Comparison of ENCODE assay signal across 11 mouse cellular contexts in genomic region chr17:29838029-29838428, GRCm38 (mm10).
DNase-seq lines count a peak whose midpoint lies in the region; ATAC-seq and TF ChIP-seq lines count a peak whose summit lies in the region.
"Had no signal": no experiment of that assay in that cellular context is flagged by ENCODE, and none has a peak within 500 bp of the region (broad histone marks: within the 10 kb centered on the region; RNA-seq: fewer than 3 reads in every experiment).

No protein-coding gene starts in this region.

- H3K4me1 ChIP-seq in hindbrain, embryonic 11.5 days (replicated peaks; ENCODE audit: control insufficient read depth, insufficient read depth, low read length), result peaks cover 2% of the 10 kb centered on the region
- peaks cover 8% of the 10 kb centered on the region for H3K4me1 ChIP-seq in hindbrain, embryonic 16.5 days (ENCODE audit: control insufficient read depth, insufficient read depth, low read depth, low read length)
- peaks cover 11% of the 10 kb centered on the region for H3K4me1 ChIP-seq in embryonic facial prominence, embryonic 14.5 days (ENCODE audit: control insufficient read depth, insufficient read depth, low read length)
- peaks cover 10% of the 10 kb centered on the region for H3K4me1 ChIP-seq in limb, embryonic 14.5 days (ENCODE audit: control insufficient read depth, insufficient read depth, low read length)

- 47% methylated on average over 3 of the region's 3 CpGs for WGBS in hindbrain, embryonic 11.5 days
- WGBS in hindbrain, embryonic 16.5 days, result 22% methylated on average over 3 of the region's 3 CpGs
- WGBS in embryonic facial prominence, embryonic 14.5 days, result 12% methylated on average over 3 of the region's 3 CpGs
- WGBS in limb, embryonic 14.5 days, result 15% methylated on average over 3 of the region's 3 CpGs

- H3K4me3 ChIP-seq in hindbrain, embryonic 11.5 days (ENCODE audit: low read depth, low read length), result no peak overlapping the region
- no peak overlapping the region for H3K4me3 ChIP-seq in hindbrain, embryonic 16.5 days (ENCODE audit: low read length)
- no peak overlapping the region for H3K4me3 ChIP-seq in embryonic facial prominence, embryonic 14.5 days (ENCODE audit: low read depth, low read length)
- no peak overlapping the region for H3K4me3 ChIP-seq in limb, embryonic 14.5 days (replicated peaks; ENCODE audit: low read length)
- H3K4me3 ChIP-seq: liver, embryonic 12.5 days had no signal

- 0 out of 2 replicates have a peak overlapping the region, but pooled peaks have one; percentile 4 for H3K27ac ChIP-seq in hindbrain, embryonic 11.5 days (ENCODE audit: low read depth, low read length)
- no peak overlapping the region for H3K27ac ChIP-seq in hindbrain, embryonic 16.5 days (ENCODE audit: low read depth, low read length)
- no peak overlapping the region for H3K27ac ChIP-seq in embryonic facial prominence, embryonic 14.5 days (replicated peaks; ENCODE audit: low read depth, low read length)
- H3K27ac ChIP-seq in limb, embryonic 14.5 days (replicated peaks; ENCODE audit: low read depth, low read length), result no peak overlapping the region
- H3K27ac ChIP-seq: liver, embryonic 12.5 days had no signal

- no peaks in the 10 kb centered on the region for H3K9me3 ChIP-seq in hindbrain, embryonic 11.5 days (ENCODE audit: control insufficient read depth, low read length)
- H3K9me3 ChIP-seq in hindbrain, embryonic 16.5 days (ENCODE audit: control insufficient read depth, low read length), result no peaks in the 10 kb centered on the region
- H3K9me3 ChIP-seq in embryonic facial prominence, embryonic 14.5 days (ENCODE audit: control insufficient read depth, low read length), result no peaks in the 10 kb centered on the region
- no peaks in the 10 kb centered on the region for H3K9me3 ChIP-seq in limb, embryonic 14.5 days (ENCODE audit: control insufficient read depth, low read length)
- H3K9me3 ChIP-seq: liver, embryonic 12.5 days had no signal

- no peak overlapping the region for H3K4me2 ChIP-seq in hindbrain, embryonic 11.5 days (replicated peaks; ENCODE audit: low read depth, low read length)
- H3K4me2 ChIP-seq in hindbrain, embryonic 16.5 days (ENCODE audit: low read length), result no peak overlapping the region
- no peak overlapping the region for H3K4me2 ChIP-seq in embryonic facial prominence, embryonic 14.5 days (ENCODE audit: low read depth, low read length)
- no peak overlapping the region for H3K4me2 ChIP-seq in limb, embryonic 14.5 days (replicated peaks; ENCODE audit: low read depth, low read length, severe bottlenecking)
- H3K4me2 ChIP-seq: liver, embryonic 12.5 days had no signal

- peak; percentile 36 for ATAC-seq in hindbrain, embryonic 11.5 days (ENCODE audit: low FRiP score)
- ATAC-seq in hindbrain, embryonic 16.5 days, result no peak
- peak; percentile 74 for ATAC-seq in embryonic facial prominence, embryonic 14.5 days (ENCODE audit: low read depth)
- 0 out of 2 replicates have a peak, but pooled peaks have one; percentile 32 for ATAC-seq in limb, embryonic 14.5 days (ENCODE audit: low FRiP score, low read depth)
- ATAC-seq: liver, embryonic 12.5 days had no signal

- TF ChIP-seq POLR2A in limb, embryonic 14.5 days (IDR thresholded peaks at IDR 0.05; ENCODE audit: borderline replicate concordance, extremely low read depth, insufficient read depth, insufficient read length), result no peak

- no peaks in the 10 kb centered on the region for H3K36me3 ChIP-seq in hindbrain, embryonic 11.5 days (ENCODE audit: control insufficient read depth, insufficient read depth, low read length)
- H3K36me3 ChIP-seq in hindbrain, embryonic 16.5 days (ENCODE audit: control insufficient read depth, insufficient read depth, low read length), result no peaks in the 10 kb centered on the region
- H3K36me3 ChIP-seq in embryonic facial prominence, embryonic 14.5 days (ENCODE audit: control insufficient read depth, insufficient read depth, low read length), result no peaks in the 10 kb centered on the region
- H3K36me3 ChIP-seq in limb, embryonic 14.5 days (ENCODE audit: control insufficient read depth, insufficient read depth, low read length), result no peaks in the 10 kb centered on the region
- H3K36me3 ChIP-seq: liver, embryonic 12.5 days had no signal

- intact Hi-C loops in left cerebral cortex, postnatal 25 days (cut with DNase I), result no loop called here
- intact Hi-C loops in heart, postnatal 14 days (cut with DNase I), result no loop called here

- H3K9ac ChIP-seq in hindbrain, embryonic 11.5 days (ENCODE audit: low read depth, low read length), result no peak overlapping the region
- H3K9ac ChIP-seq in hindbrain, embryonic 16.5 days (ENCODE audit: low read depth, low read length), result no peak overlapping the region
- no peak overlapping the region for H3K9ac ChIP-seq in embryonic facial prominence, embryonic 14.5 days (ENCODE audit: low read depth, low read length)
- H3K9ac ChIP-seq in limb, embryonic 14.5 days (ENCODE audit: low read depth, low read length, severe bottlenecking), result no peak overlapping the region
- H3K9ac ChIP-seq: liver, embryonic 12.5 days had no signal

- H3K27me3 ChIP-seq in hindbrain, embryonic 11.5 days (ENCODE audit: control insufficient read depth, insufficient read depth, low read length), result no peaks in the 10 kb centered on the region
- no peaks in the 10 kb centered on the region; the same call in 1 of the 2 replicates for H3K27me3 ChIP-seq in hindbrain, embryonic 16.5 days (replicated peaks; ENCODE audit: control insufficient read depth, insufficient read depth, low read length)
- H3K27me3 ChIP-seq in embryonic facial prominence, embryonic 14.5 days (replicated peaks; ENCODE audit: control insufficient read depth, insufficient read depth, low read length), result no peaks in the 10 kb centered on the region
- H3K27me3 ChIP-seq in limb, embryonic 14.5 days (ENCODE audit: control insufficient read depth, insufficient read depth, low read length), result no peaks in the 10 kb centered on the region

- peak; percentile 47 for DNase-seq in hindbrain, embryonic 11.5 days (ENCODE audit: low spot score)
- peak; percentile 81 for DNase-seq in A20 (ENCODE audit: low read depth, low spot score)
- DNase-seq in embryonic facial prominence, embryonic 14.5 days (ENCODE audit: low spot score), result peak; percentile 81
- peak; percentile 21 for DNase-seq in limb, embryonic 14.5 days (ENCODE audit: low spot score)
- DNase-seq in left cerebral cortex, postnatal 25 days (ENCODE audit: low spot score in 2 of 2), result no peak
- DNase-seq in adrenal gland, postnatal 4 days (ENCODE audit: low spot score in 2 of 2), result no peak
- no peak for DNase-seq in heart, postnatal 14 days
- DNase-seq: gastrocnemius, postnatal 14 days; right cerebral cortex, postnatal 14 days had no signal

Comparison
In these comparisons a context has a peak if more than half of its experiments do, and no peak if none do; other contexts are left out.
1. DNase-seq: peak in hindbrain, embryonic 11.5 days (single experiment), A20 (single experiment), embryonic facial prominence, embryonic 14.5 days (single experiment) and limb, embryonic 14.5 days (single experiment); none in left cerebral cortex, postnatal 25 days (0 of 2), adrenal gland, postnatal 4 days (0 of 2) and heart, postnatal 14 days (0 of 2).